In the genomic region with DNA sequence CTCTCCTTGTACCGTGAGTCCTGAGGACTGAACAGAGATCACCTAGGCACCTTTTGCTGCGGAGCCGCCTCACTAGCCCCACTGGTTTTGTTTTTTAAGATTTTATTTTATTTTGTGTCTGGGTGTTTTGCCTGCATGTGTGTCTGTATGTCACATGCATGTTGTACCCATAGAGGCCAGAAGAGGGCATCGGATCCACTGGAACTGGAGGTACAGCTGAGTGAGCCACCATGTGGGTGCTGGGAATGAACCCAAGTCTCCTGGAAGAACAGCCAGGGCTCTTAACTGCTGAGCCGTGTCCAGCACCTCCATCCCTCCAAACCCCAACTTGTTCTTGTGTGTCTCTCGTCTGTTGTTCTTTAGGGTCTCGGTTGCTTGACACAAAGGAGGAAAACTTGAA, we compare ENCODE assay signal across 8 mouse cellular contexts. TPM values are rescaled to one million over a fixed set of nuclear protein-coding genes. Genes with fewer than 3 reads are reported as not detected.
DNase-seq lines count a peak whose midpoint lies in the region; ATAC-seq and TF ChIP-seq lines count a peak whose summit lies in the region.

No protein-coding gene starts in this region.

- no peak for TF ChIP-seq POLR2A in cerebellum, adult 2 months (IDR thresholded peaks at IDR 0.05; ENCODE audit: borderline replicate concordance, insufficient read depth, low read length)

- 92% methylated on average over 7 of the region's 7 CpGs for WGBS in midbrain, embryonic 14.5 days
- 93% methylated on average over 7 of the region's 7 CpGs for WGBS in midbrain, embryonic 11.5 days
- WGBS in cerebellum, adult 2 months = 65% methylated on average over 7 of the region's 7 CpGs

- no peak overlapping the region for H3K9ac ChIP-seq in midbrain, embryonic 14.5 days (replicated peaks; ENCODE audit: low read length)
- H3K9ac ChIP-seq in midbrain, embryonic 11.5 days (ENCODE audit: low read length) = no peak overlapping the region

- H3K27ac ChIP-seq in midbrain, embryonic 14.5 days (replicated peaks; ENCODE audit: low read depth, low read length) = no peak overlapping the region
- no peak overlapping the region for H3K27ac ChIP-seq in midbrain, embryonic 11.5 days (ENCODE audit: low read depth, low read length)
- no peak overlapping the region for H3K27ac ChIP-seq in cerebellum, adult 2 months (ENCODE audit: insufficient read depth, low read length)

- no peaks in the 10 kb centered on the region for H3K9me3 ChIP-seq in midbrain, embryonic 14.5 days (ENCODE audit: control insufficient read depth, low read length)
- H3K9me3 ChIP-seq in midbrain, embryonic 11.5 days (ENCODE audit: control insufficient read depth, low read length) = 0 out of 2 replicates have a peak, but pooled peaks cover 4% of the 10 kb centered on the region

- DNase-seq in heart, adult 18-20 months = peak; percentile 29 to 54
- no peak for DNase-seq in heart, adult 8-10 months (ENCODE audit: low spot score)
- DNase-seq in midbrain, embryonic 14.5 days = peak; percentile 65
- no peak for DNase-seq in midbrain, embryonic 11.5 days (ENCODE audit: low spot score, missing footprints)
- peak in 1 of 2 experiments; percentile 52 for DNase-seq in cerebellum, adult 2 months
- peak; percentile 60 for DNase-seq in kidney, postnatal 14 days
- DNase-seq in thymus, postnatal 25 days = peak; percentile 64
- no peak for DNase-seq in gastrocnemius, postnatal 25 days

- H3K27me3 ChIP-seq in midbrain, embryonic 14.5 days (ENCODE audit: control insufficient read depth, insufficient read depth, low read length) = no peaks in the 10 kb centered on the region
- H3K27me3 ChIP-seq in midbrain, embryonic 11.5 days (ENCODE audit: control insufficient read depth, insufficient read depth, low read length) = no peaks in the 10 kb centered on the region
- no peaks in the 10 kb centered on the region for H3K27me3 ChIP-seq in cerebellum, adult 2 months (ENCODE audit: control insufficient read depth, insufficient read depth, low read length)

- H3K4me1 ChIP-seq in midbrain, embryonic 14.5 days (ENCODE audit: control insufficient read depth, insufficient read depth, low read length) = no peaks in the 10 kb centered on the region
- H3K4me1 ChIP-seq in midbrain, embryonic 11.5 days (ENCODE audit: control insufficient read depth, insufficient read depth, low read length) = no peaks in the 10 kb centered on the region
- no peaks in the 10 kb centered on the region for H3K4me1 ChIP-seq in cerebellum, adult 2 months (ENCODE audit: control insufficient read depth, insufficient read depth, low read length)

- no peak for ATAC-seq in midbrain, embryonic 14.5 days (ENCODE audit: low FRiP score, low TSS enrichment)
- ATAC-seq in midbrain, embryonic 11.5 days (ENCODE audit: low FRiP score) = no peak

- no peak overlapping the region for H3K4me2 ChIP-seq in midbrain, embryonic 14.5 days (ENCODE audit: low read length)
- H3K4me2 ChIP-seq in midbrain, embryonic 11.5 days = no peak overlapping the region

- peak; percentile 48; the same call in 1 of the 2 replicates for TF ChIP-seq CTCF in cerebellum, adult 2 months (IDR thresholded peaks at IDR 0.05; ENCODE audit: borderline replicate concordance, insufficient read depth, low read depth, low read length)

- H3K4me3 ChIP-seq in midbrain, embryonic 14.5 days (replicated peaks; ENCODE audit: low read depth, low read length) = no peak overlapping the region
- no peak overlapping the region for H3K4me3 ChIP-seq in midbrain, embryonic 11.5 days (ENCODE audit: low read depth, low read length)
- H3K4me3 ChIP-seq in cerebellum, adult 2 months (replicated peaks; ENCODE audit: insufficient read depth, low read depth, low read length) = no peak overlapping the region

- H3K36me3 ChIP-seq in midbrain, embryonic 14.5 days (ENCODE audit: control insufficient read depth, insufficient read depth, low read length) = peaks cover 97% of the 10 kb centered on the region
- peaks cover 77% of the 10 kb centered on the region for H3K36me3 ChIP-seq in midbrain, embryonic 11.5 days (ENCODE audit: control insufficient read depth, insufficient read depth, low read length)

RNA-seq across cellular contexts. Expression of a gene that starts 15.1 kb away (rescaled TPM):
- 100 to 1,000 TPM; 105 to 111 TPM for total RNA-seq in heart, adult 18-20 months (2021)
- 100 to 1,000 TPM; 100 to 126 (median 113) TPM for total RNA-seq in heart, adult 8-10 months (2022)
- polyA plus RNA-seq in midbrain, embryonic 14.5 days (2014; fragmentation: Nextera tagmentation; extraction: Ambion mirVana) = 70.7 and 90.6 TPM in 2 replicates
- 96.9 and 99.3 TPM in 2 replicates for polyA plus RNA-seq in midbrain, embryonic 11.5 days (2014; fragmentation: Nextera tagmentation; extraction: Ambion mirVana)
- polyA plus RNA-seq in cerebellum, adult 2 months (2012; rRNA removed) = 110 and 112 TPM in 2 replicates
- 10 to 100 TPM; 67.8 to 72.6 TPM for total RNA-seq in gastrocnemius, postnatal 25 days (2021)

RNA-seq across cellular contexts. Expression of a gene that starts 20.8 kb away (rescaled TPM):
- 10 to 100 TPM; 19.2 to 20.1 TPM for total RNA-seq in heart, adult 18-20 months (2021)
- total RNA-seq in heart, adult 8-10 months (2022) = 10 to 100 TPM; 16.5 to 21.5 (median 20.3) TPM
- 42.7 and 46.3 TPM in 2 replicates for polyA plus RNA-seq in midbrain, embryonic 14.5 days (2014; fragmentation: Nextera tagmentation; extraction: Ambion mirVana)
- 55.1 and 58.4 TPM in 2 replicates for polyA plus RNA-seq in midbrain, embryonic 11.5 days (2014; fragmentation: Nextera tagmentation; extraction: Ambion mirVana)
- polyA plus RNA-seq in cerebellum, adult 2 months (2012; rRNA removed) = 24.5 and 24.9 TPM in 2 replicates
- total RNA-seq in gastrocnemius, postnatal 25 days (2021) = 10 to 100 TPM; 14.6 to 18.6 TPM

RNA-seq across cellular contexts. Expression of a gene that starts 34.1 kb away (rescaled TPM):
- total RNA-seq in heart, adult 18-20 months (2021) = 1 to 10 TPM; 5.0 to 5.9 TPM
- total RNA-seq in heart, adult 8-10 months (2022) = 10 to 100 TPM in 2 of 4 experiments, 1 to 10 TPM in 2; 5.2 to 11.9 (median 9.4) TPM
- polyA plus RNA-seq in midbrain, embryonic 14.5 days (2014; fragmentation: Nextera tagmentation; extraction: Ambion mirVana) = 15.8 and 18.2 TPM in 2 replicates
- polyA plus RNA-seq in midbrain, embryonic 11.5 days (2014; fragmentation: Nextera tagmentation; extraction: Ambion mirVana) = 8.4 and 8.6 TPM in 2 replicates
- 95.4 and 96.0 TPM in 2 replicates for polyA plus RNA-seq in cerebellum, adult 2 months (2012; rRNA removed)
- total RNA-seq in gastrocnemius, postnatal 25 days (2021) = 10 to 100 TPM; 12.4 to 15.3 TPM

RNA-seq across cellular contexts. Expression of a gene that starts 43.2 kb away (rescaled TPM):
- total RNA-seq in heart, adult 18-20 months (2021) = under 1 TPM; 0.25 to 0.62 TPM
- total RNA-seq in heart, adult 8-10 months (2022) = 1 to 10 TPM in 1 of 4 experiments, not detected in 3; 1.6 TPM
- 0.45 and 0.77 TPM in 2 replicates for polyA plus RNA-seq in midbrain, embryonic 14.5 days (2014; fragmentation: Nextera tagmentation; extraction: Ambion mirVana)
- 0.11 TPM in 1 of 2 replicates, not detected in the other for polyA plus RNA-seq in midbrain, embryonic 11.5 days (2014; fragmentation: Nextera tagmentation; extraction: Ambion mirVana)
- 0.57 and 0.84 TPM in 2 replicates for polyA plus RNA-seq in cerebellum, adult 2 months (2012; rRNA removed)
- not detected for total RNA-seq in gastrocnemius, postnatal 25 days (2021)

RNA-seq across cellular contexts. Expression of a gene that starts 55.3 kb away (rescaled TPM):
- total RNA-seq in heart, adult 18-20 months (2021) = 1,000 to 10,000 TPM; 4,422 to 5,568 TPM
- 1,000 to 10,000 TPM; 4,410 to 5,784 (median 5,238) TPM for total RNA-seq in heart, adult 8-10 months (2022)
- polyA plus RNA-seq in midbrain, embryonic 14.5 days (2014; fragmentation: Nextera tagmentation; extraction: Ambion mirVana) = 1,501 and 1,547 TPM in 2 replicates
- 2,357 and 2,675 TPM in 2 replicates for polyA plus RNA-seq in midbrain, embryonic 11.5 days (2014; fragmentation: Nextera tagmentation; extraction: Ambion mirVana)
- 5,061 and 5,782 TPM in 2 replicates for polyA plus RNA-seq in cerebellum, adult 2 months (2012; rRNA removed)
- total RNA-seq in gastrocnemius, postnatal 25 days (2021) = over 10,000 TPM; 11,297 to 11,631 TPM

Comparison
In these comparisons a context has a peak if more than half of its experiments do, and no peak if none do; other contexts are left out.
1. DNase-seq: peak in heart, adult 18-20 months (2 of 2), midbrain, embryonic 14.5 days (single experiment), kidney, postnatal 14 days (single experiment) and thymus, postnatal 25 days (single experiment); none in heart, adult 8-10 months (single experiment), midbrain, embryonic 11.5 days (single experiment) and gastrocnemius, postnatal 25 days (single experiment).